Mouse (Mus musculus): ENCODE data around the gene Sgpl1. TPM values are rescaled to one million over a fixed set of nuclear protein-coding genes. Genes with fewer than 3 reads are reported as not detected.
"Not testable (repeated sequence)": the region's sequence is repeated elsewhere in the genome, so short reads cannot be mapped to it uniquely, and the experiment has no call there.

Sgpl1 gene
- polyA plus RNA-seq, 1 experiment from 2014 or later = 68.3 TPM

- H3K36me3 ChIP-seq = peaks cover 15% of the 10 kb centered on the region
- no peak overlapping the region for H3K27ac ChIP-seq
- no peak overlapping the region for H3K4me3 ChIP-seq
- WGBS = 79% methylated on average over 3 of the region's 3 CpGs
- H3K9me3 ChIP-seq = no peaks in the 10 kb centered on the region
- no peaks in the 10 kb centered on the region; the same call in 1 of the 2 replicates for H3K4me1 ChIP-seq
- no peak for ATAC-seq (ENCODE audit: insufficient number of reproducible peaks, low FRiP score, low TSS enrichment, low read depth)
- H3K27me3 ChIP-seq = no peaks in the 10 kb centered on the region
- no peak overlapping the region for H3K9ac ChIP-seq
- H3K4me2 ChIP-seq = no peak overlapping the region
Measured at GRCm38 (mm10) chr10:61123276-61123913, 24.1 kb downstream of the Sgpl1 start.

- peaks cover 21% of the 10 kb centered on the region for H3K36me3 ChIP-seq
- not testable (repeated sequence) for H3K27ac ChIP-seq; H3K4me1 ChIP-seq; H3K9me3 ChIP-seq; H3K9ac ChIP-seq; ATAC-seq (ENCODE audit: insufficient number of reproducible peaks, low FRiP score, low TSS enrichment, low read depth); H3K4me2 ChIP-seq; H3K4me3 ChIP-seq; H3K27me3 ChIP-seq
- WGBS = 95% methylated on average over 4 of the region's 4 CpGs
Measured at GRCm38 (mm10) chr10:61121732-61122131, 25.8 kb downstream of the Sgpl1 start.

- H3K27ac ChIP-seq = no peak overlapping the region
- peaks cover 39% of the 10 kb centered on the region for H3K36me3 ChIP-seq
- WGBS = 82% methylated on average over 2 of the region's 2 CpGs
- H3K27me3 ChIP-seq = no peaks in the 10 kb centered on the region
- no peak overlapping the region for H3K4me2 ChIP-seq
- H3K4me1 ChIP-seq = no peaks in the 10 kb centered on the region
- no peak overlapping the region for H3K9ac ChIP-seq
- no peak overlapping the region for H3K4me3 ChIP-seq
- no peaks in the 10 kb centered on the region for H3K9me3 ChIP-seq
- ATAC-seq (ENCODE audit: insufficient number of reproducible peaks, low FRiP score, low TSS enrichment, low read depth) = no peak
Measured at GRCm38 (mm10) chr10:61114246-61114720, 33.2 kb downstream of the Sgpl1 start.

- Histone ChIP-seq H3K4me2 (no peak overlapping the region), H3K9ac (no peak overlapping the region), H3K4me3 (no peak overlapping the region), H3K9me3 (no peaks in the 10 kb centered on the region), H3K27ac (no peak overlapping the region), H3K36me3 (peaks cover 92% of the 10 kb centered on the region), H3K27me3 (no peaks in the 10 kb centered on the region), H3K4me1 (no peaks in the 10 kb centered on the region)
- 77% methylated on average over 3 of the region's 3 CpGs for WGBS
- ATAC-seq (ENCODE audit: insufficient number of reproducible peaks, low FRiP score, low TSS enrichment, low read depth) = no peak
Measured at GRCm38 (mm10) chr10:61103564-61104114, 43.9 kb downstream of the Sgpl1 start.

GRCm38 (mm10) chr10:61091866-61092265 is 55.6 kb downstream of the Sgpl1 start:
- Histone ChIP-seq H3K9me3 (no peaks in the 10 kb centered on the region), H3K36me3 (0 out of 2 replicates have a peak, but pooled peaks cover 4% of the 10 kb centered on the region)
- 60% methylated on average over 6 of the region's 6 CpGs for WGBS

GRCm38 (mm10) chr10:61089170-61090142 is 58.0 kb downstream of the Sgpl1 start, which contains the start of gene Pcbd1:
Gene Pcbd1 (plus strand): TSS chr10:61089331.
- H3K9me3 ChIP-seq = no peaks in the 10 kb centered on the region
- H3K27me3 ChIP-seq = no peaks in the 10 kb centered on the region
- no peaks in the 10 kb centered on the region for H3K36me3 ChIP-seq
- no peak within 1 kb of the TSS; the same call in 1 of the 2 replicates for H3K27ac ChIP-seq
- H3K4me2 ChIP-seq = peak within 1 kb of the TSS; percentile 73
- no peak for ATAC-seq (ENCODE audit: insufficient number of reproducible peaks, low FRiP score, low TSS enrichment, low read depth)
- H3K9ac ChIP-seq = peak within 1 kb of the TSS; percentile 37
- H3K4me3 ChIP-seq = peak within 1 kb of the TSS; percentile 37
- peaks cover 11% of the 10 kb centered on the region for H3K4me1 ChIP-seq
- 10% methylated on average over 33 of the region's 33 CpGs for WGBS

More at GRCm38 (mm10) chr10:61091866-61092265, 55.6 kb downstream of the Sgpl1 start:
- no peak overlapping the region for H3K27ac ChIP-seq
- peaks cover 11% of the 10 kb centered on the region for H3K4me1 ChIP-seq
- H3K27me3 ChIP-seq = no peaks in the 10 kb centered on the region
- H3K4me3 ChIP-seq = no peak overlapping the region
- ATAC-seq (ENCODE audit: insufficient number of reproducible peaks, low FRiP score, low TSS enrichment, low read depth) = no peak
- H3K4me2 ChIP-seq = no peak overlapping the region
- H3K9ac ChIP-seq = no peak overlapping the region

- H3K4me1 ChIP-seq = peaks cover 11% of the 10 kb centered on the region
Measured at GRCm38 (mm10) chr10:61088468-61088867, 59.0 kb downstream of the Sgpl1 start.

GRCm38 (mm10) chr10:61086502-61086901 is 61.0 kb downstream of the Sgpl1 start:
- H3K4me2 ChIP-seq = no peak overlapping the region
- no peaks in the 10 kb centered on the region for H3K27me3 ChIP-seq
- H3K27ac ChIP-seq = no peak overlapping the region
- H3K4me3 ChIP-seq = no peak overlapping the region
- no peak for ATAC-seq (ENCODE audit: insufficient number of reproducible peaks, low FRiP score, low TSS enrichment, low read depth)
- H3K9ac ChIP-seq = no peak overlapping the region
- WGBS = 51% methylated on average over 3 of the region's 3 CpGs
- H3K36me3 ChIP-seq = no peaks in the 10 kb centered on the region
- peaks cover 11% of the 10 kb centered on the region for H3K4me1 ChIP-seq
- H3K9me3 ChIP-seq = no peaks in the 10 kb centered on the region

More at GRCm38 (mm10) chr10:61088468-61088867, 59.0 kb downstream of the Sgpl1 start:
- Histone ChIP-seq H3K9ac (no peak overlapping the region), H3K9me3 (no peaks in the 10 kb centered on the region), H3K4me3 (no peak overlapping the region), H3K36me3 (no peaks in the 10 kb centered on the region), H3K27me3 (no peaks in the 10 kb centered on the region), H3K27ac (no peak overlapping the region), H3K4me2 (no peak overlapping the region)
- WGBS = 75% methylated on average over 3 of the region's 3 CpGs
- ATAC-seq (ENCODE audit: insufficient number of reproducible peaks, low FRiP score, low TSS enrichment, low read depth) = no peak

GRCm38 (mm10) chr10:61085364-61085763 is 62.1 kb downstream of the Sgpl1 start:
- Histone ChIP-seq H3K9ac (no peak overlapping the region), H3K36me3 (no peaks in the 10 kb centered on the region), H3K4me1 (peaks cover 14% of the 10 kb centered on the region), H3K4me2 (no peak overlapping the region), H3K27ac (no peak overlapping the region), H3K9me3 (no peaks in the 10 kb centered on the region), H3K4me3 (no peak overlapping the region), H3K27me3 (no peaks in the 10 kb centered on the region)
- 56% methylated on average over 2 of the region's 2 CpGs for WGBS
- ATAC-seq (ENCODE audit: insufficient number of reproducible peaks, low FRiP score, low TSS enrichment, low read depth) = no peak

GRCm38 (mm10) chr10:61080931-61081255 is 66.6 kb downstream of the Sgpl1 start:
- Histone ChIP-seq H3K4me2 (no peak overlapping the region), H3K36me3 (no peaks in the 10 kb centered on the region), H3K4me3 (no peak overlapping the region), H3K4me1 (peaks cover 9% of the 10 kb centered on the region), H3K27me3 (no peaks in the 10 kb centered on the region), H3K9ac (no peak overlapping the region), H3K9me3 (no peaks in the 10 kb centered on the region), H3K27ac (no peak overlapping the region)
- ATAC-seq (ENCODE audit: insufficient number of reproducible peaks, low FRiP score, low TSS enrichment, low read depth) = no peak
- 74% methylated on average over 11 of the region's 11 CpGs for WGBS

- Histone ChIP-seq H3K4me1 (peaks cover 9% of the 10 kb centered on the region), H3K4me2 (peak overlapping the region; percentile 34), H3K27me3 (no peaks in the 10 kb centered on the region), H3K36me3 (no peaks in the 10 kb centered on the region), H3K4me3 (peak overlapping the region; percentile 15; the same call in 1 of the 2 replicates), H3K27ac (no peak overlapping the region), H3K9me3 (no peaks in the 10 kb centered on the region), H3K9ac (no peak overlapping the region)
- 38% methylated on average over 14 of the region's 14 CpGs for WGBS
- ATAC-seq (ENCODE audit: insufficient number of reproducible peaks, low FRiP score, low TSS enrichment, low read depth) = peak; percentile 84; the same call in 1 of the 2 replicates
Measured at GRCm38 (mm10) chr10:61080227-61080930, 67.1 kb downstream of the Sgpl1 start.
